Mouse (Mus musculus) embryonic facial prominence, embryonic 12.5 days (tissue): ENCODE data around the gene Col4a4. TPM values are rescaled to one million over a fixed set of nuclear protein-coding genes. Genes with fewer than 3 reads are reported as not detected.

Experiments used
- ATAC-seq: fragments of 200-750 bp; cut with Nextera tagmentation; 2 replicates; pipeline ENCODE4 v1.8.0; 2017; ENCODE audit not compliant: insufficient number of reproducible peaks, insufficient read depth, low FRiP score, low TSS enrichment
- H3K27ac ChIP-seq: fragments of 300-500 bp; sonication (generic); 2 replicates; pipeline ENCODE4 v1.5.1; 2016; ENCODE audit warnings: mild to moderate bottlenecking
- H3K27me3 ChIP-seq: fragments of 300-500 bp; sonication (generic); 2 replicates; pipeline ENCODE4 v1.6.1; 2016; ENCODE audit warnings: mild to moderate bottlenecking, moderate library complexity
- H3K36me3 ChIP-seq: fragments of 300-500 bp; sonication (generic); 2 replicates; pipeline ENCODE4 v1.6.1; 2016; ENCODE audit warnings: mild to moderate bottlenecking
- H3K4me1 ChIP-seq: fragments of 300-500 bp; sonication (generic); 2 replicates; pipeline ENCODE4 v1.6.1; 2016
- H3K4me2 ChIP-seq: fragments of 300-500 bp; sonication (generic); replicated peaks from 2 replicates; pipeline ENCODE4 v1.6.1; 2016; ENCODE audit warnings: mild to moderate bottlenecking, moderate library complexity
- H3K4me3 ChIP-seq: fragments of 300-500 bp; sonication (generic); 2 replicates; pipeline ENCODE4 v1.5.1; 2016; ENCODE audit warnings: mild to moderate bottlenecking
- H3K9ac ChIP-seq: fragments of 300-500 bp; sonication (generic); 2 replicates; pipeline ENCODE4 v1.6.1; 2016; ENCODE audit warnings: mild to moderate bottlenecking, moderate library complexity
- H3K9me3 ChIP-seq: fragments of 300-500 bp; sonication (generic); 2 replicates; pipeline ENCODE4 v1.6.1; 2016; ENCODE audit warnings: mild to moderate bottlenecking, moderate library complexity
- WGBS: fragments of 180-500 bp; shearing (Covaris S2); methylation state at CpG from one replicate; pipeline ENCODE4 v1.1.7; 2016; 5-methylcytosine and 5-hydroxymethylcytosine counted together
- polyA plus RNA-seq: library from polyadenylated mRNA; unstranded; fragments of >200 nt; fragmentation: Nextera tagmentation; extraction: Ambion mirVana; gene quantifications from 2 replicates; pipeline ENCODE4 v1.2.1, GENCODE M21; 2016

Col4a4 gene
- polyA plus RNA-seq, 1 experiment from 2014 or later = 0.14 TPM

DNA sequence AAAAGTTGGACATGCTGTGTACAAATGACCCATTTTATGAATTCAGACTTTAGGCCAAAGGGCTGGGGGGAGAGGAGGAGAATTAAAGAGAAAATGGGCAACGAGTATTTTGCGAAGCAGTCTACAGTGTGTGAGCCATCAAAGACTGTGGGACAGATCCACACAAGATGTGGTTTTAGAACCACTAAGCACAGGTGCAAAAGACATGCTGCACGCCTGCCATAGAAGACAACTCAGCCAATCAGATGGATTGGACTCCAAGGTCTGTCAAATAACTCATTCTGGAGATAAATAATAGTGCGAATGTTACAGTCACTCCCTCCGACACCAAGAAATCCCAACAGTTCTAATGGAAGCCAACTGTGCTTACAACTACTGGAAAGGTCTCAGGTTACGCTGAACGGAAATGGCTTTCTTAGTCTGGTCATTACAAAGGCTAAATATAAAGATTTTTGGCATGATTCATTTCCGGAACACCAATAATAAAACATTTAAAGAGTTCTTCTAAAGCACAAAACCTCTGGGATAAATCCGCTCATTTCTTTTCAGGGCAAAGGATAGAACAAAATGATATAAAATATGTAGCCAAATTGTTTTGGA, 25.5 kb upstream of the Col4a4 start:
- Histone ChIP-seq H3K27me3 (no peaks in the 10 kb centered on the region), H3K27ac (no peak overlapping the region), H3K4me3 (no peak overlapping the region), H3K9ac (no peak overlapping the region), H3K36me3 (no peaks in the 10 kb centered on the region), H3K4me1 (no peaks in the 10 kb centered on the region), H3K4me2 (no peak overlapping the region), H3K9me3 (no peaks in the 10 kb centered on the region)
- no peak for ATAC-seq
- WGBS = 62% methylated on average over 9 of the region's 9 CpGs

- H3K4me2 ChIP-seq = no peak overlapping the region
- no peak overlapping the region for H3K27ac ChIP-seq
- no peaks in the 10 kb centered on the region for H3K27me3 ChIP-seq
- no peak overlapping the region for H3K4me3 ChIP-seq
- H3K4me1 ChIP-seq = no peaks in the 10 kb centered on the region
- H3K36me3 ChIP-seq = no peaks in the 10 kb centered on the region
- ATAC-seq = no peak
- no peaks in the 10 kb centered on the region for H3K9me3 ChIP-seq
- H3K9ac ChIP-seq = no peak overlapping the region
- WGBS = 81% methylated on average over 9 of the region's 9 CpGs
Observed at GRCm38 (mm10) chr1:82608646-82609262, 22.1 kb upstream of the Col4a4 start.

- Histone ChIP-seq H3K9me3 (no peaks in the 10 kb centered on the region), H3K4me1 (no peaks in the 10 kb centered on the region), H3K36me3 (no peaks in the 10 kb centered on the region), H3K4me2 (no peak overlapping the region), H3K27me3 (no peaks in the 10 kb centered on the region), H3K4me3 (no peak overlapping the region), H3K9ac (no peak overlapping the region), H3K27ac (no peak overlapping the region)
- WGBS = 88% methylated on average over 7 of the region's 7 CpGs
- no peak for ATAC-seq
Observed at GRCm38 (mm10) chr1:82605856-82606255, 19.2 kb upstream of the Col4a4 start.

DNA sequence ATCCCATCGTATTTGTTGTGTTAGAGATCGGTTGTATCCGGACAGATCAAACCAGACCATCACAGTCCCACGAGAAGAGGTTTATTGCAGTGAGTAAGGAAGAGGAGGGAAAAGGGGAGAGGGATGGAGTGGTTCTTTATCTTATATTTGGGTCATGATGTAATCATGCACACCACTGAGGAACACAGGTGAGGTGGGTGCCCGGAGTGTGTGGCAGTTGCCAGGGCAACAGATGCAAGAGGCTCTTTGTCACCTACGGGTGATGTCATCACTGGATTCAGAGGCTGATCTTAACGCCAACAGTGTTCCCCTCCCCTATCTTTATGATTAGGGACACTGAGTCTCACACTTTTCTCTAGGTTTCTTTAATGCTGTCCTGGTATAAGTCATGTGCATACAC, 18.7 kb upstream of the Col4a4 start:
- no peak overlapping the region for H3K9ac ChIP-seq
- no peak overlapping the region for H3K27ac ChIP-seq
- no peak for ATAC-seq
- no peak overlapping the region for H3K4me2 ChIP-seq
- no peaks in the 10 kb centered on the region for H3K27me3 ChIP-seq
- H3K4me1 ChIP-seq = no peaks in the 10 kb centered on the region
- 84% methylated on average over 7 of the region's 7 CpGs for WGBS
- no peaks in the 10 kb centered on the region for H3K9me3 ChIP-seq
- no peaks in the 10 kb centered on the region for H3K36me3 ChIP-seq
- no peak overlapping the region for H3K4me3 ChIP-seq

DNA sequence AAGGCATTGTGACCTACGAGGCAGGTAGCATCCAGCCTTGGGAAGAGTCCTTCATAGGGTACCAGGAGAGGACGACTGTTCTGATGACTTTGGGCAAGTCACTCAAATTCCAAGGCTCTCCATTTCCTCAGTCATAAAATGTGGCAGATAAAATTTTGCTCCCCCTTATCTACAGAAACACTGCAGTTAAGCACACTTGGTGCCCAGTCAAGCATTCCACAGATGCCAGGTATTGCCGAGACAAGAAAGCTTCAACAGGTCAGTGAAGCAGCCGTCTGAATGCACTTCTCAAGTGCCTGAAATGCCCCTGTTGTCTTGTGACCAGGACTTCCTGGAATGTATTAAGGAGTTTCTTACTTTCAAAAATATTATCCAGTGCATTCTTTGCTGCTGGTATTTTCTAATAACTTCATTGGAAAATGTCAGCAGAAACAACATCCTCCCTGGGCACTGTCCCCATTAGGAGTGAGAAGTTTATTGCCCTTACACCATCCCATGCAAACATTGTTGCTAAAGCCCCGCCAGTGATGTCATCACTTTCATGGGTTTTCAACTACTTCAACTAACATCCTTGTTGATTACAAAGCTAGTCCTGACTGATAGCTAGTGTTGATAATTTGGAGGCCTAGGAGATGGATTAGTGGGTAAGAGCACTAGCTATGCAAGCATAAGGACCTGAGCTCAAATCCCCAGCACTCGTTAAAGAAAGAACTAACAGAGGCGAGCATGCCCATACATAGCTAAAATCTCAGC, 16.7 kb upstream of the Col4a4 start:
- no peak overlapping the region for H3K4me3 ChIP-seq
- no peaks in the 10 kb centered on the region for H3K36me3 ChIP-seq
- no peaks in the 10 kb centered on the region for H3K27me3 ChIP-seq
- whole genome bisulfite sequencing = 72% methylated on average over 7 of the region's 7 CpGs
- no peak overlapping the region for H3K4me2 ChIP-seq
- H3K4me1 ChIP-seq = no peaks in the 10 kb centered on the region
- no peak overlapping the region for H3K9ac ChIP-seq
- no peak overlapping the region for H3K27ac ChIP-seq
- no peak for ATAC-seq
- no peaks in the 10 kb centered on the region for H3K9me3 ChIP-seq

DNA sequence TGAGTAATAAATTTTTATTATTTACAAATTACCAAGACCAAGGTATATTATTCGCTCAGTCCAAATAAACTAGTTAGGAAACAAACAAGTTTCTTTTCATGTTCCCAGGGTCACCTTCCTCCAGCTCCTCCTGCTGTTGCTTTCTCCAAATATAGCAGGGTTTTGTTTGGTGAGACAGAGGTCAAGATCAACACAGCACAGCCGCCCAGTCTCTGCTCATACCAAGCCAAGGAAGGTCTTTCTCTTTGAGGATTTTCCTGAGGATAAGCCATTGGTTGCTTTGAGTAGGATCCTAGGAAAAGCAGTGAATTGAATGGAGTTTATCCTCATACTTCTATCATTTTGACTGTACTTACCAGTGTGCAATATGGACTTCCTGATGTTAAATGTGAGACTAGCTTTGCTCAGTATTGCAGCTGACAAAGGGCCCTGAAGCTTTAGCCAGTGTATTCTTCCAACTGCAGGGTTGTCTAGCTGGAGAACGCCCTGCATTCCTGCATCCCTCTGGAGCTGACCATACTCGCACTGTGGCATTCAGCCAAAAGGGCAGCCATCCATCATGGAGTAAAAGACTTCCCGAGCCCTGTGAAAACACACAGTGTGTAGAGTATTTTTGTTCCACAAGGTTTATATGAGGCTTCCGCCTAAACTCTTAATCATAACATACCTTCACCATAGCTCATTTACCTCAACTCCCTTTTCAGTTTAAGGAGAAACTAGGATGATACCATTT, 10.4 kb upstream of the Col4a4 start:
- ATAC-seq = no peak
- WGBS = 69% methylated on average over 6 of the region's 6 CpGs
- Histone ChIP-seq H3K9ac (no peak overlapping the region), H3K4me3 (no peak overlapping the region), H3K4me2 (no peak overlapping the region), H3K27ac (no peak overlapping the region), H3K4me1 (no peaks in the 10 kb centered on the region), H3K9me3 (no peaks in the 10 kb centered on the region), H3K36me3 (no peaks in the 10 kb centered on the region), H3K27me3 (no peaks in the 10 kb centered on the region)

DNA sequence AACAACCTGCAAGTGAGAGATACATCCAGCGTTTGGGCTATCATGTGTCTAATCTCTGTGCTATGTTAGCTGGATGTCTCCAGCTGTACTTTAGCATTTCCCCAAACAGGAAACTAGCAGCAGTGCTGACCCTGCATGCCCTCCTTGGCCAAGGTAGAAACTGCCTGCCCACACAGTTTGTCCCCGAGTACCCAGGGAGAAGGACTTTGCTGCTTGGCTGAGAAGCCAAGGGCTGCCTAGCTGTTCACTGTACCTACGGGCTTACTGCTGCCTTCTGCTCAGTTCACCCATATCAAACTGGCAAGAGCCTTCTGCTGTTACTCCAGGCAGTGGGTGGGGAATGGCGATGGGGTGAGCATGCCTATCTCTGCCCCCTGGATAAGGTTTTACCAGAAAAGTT, 3.6 kb upstream of the Col4a4 start:
- ATAC-seq = no peak
- WGBS = 61% methylated on average over 4 of the region's 4 CpGs
- H3K4me3 ChIP-seq = no peak overlapping the region
- no peaks in the 10 kb centered on the region for H3K9me3 ChIP-seq
- peaks cover 19% of the 10 kb centered on the region for H3K27me3 ChIP-seq
- H3K36me3 ChIP-seq = no peaks in the 10 kb centered on the region
- no peak overlapping the region for H3K27ac ChIP-seq
- H3K9ac ChIP-seq = no peak overlapping the region
- H3K4me2 ChIP-seq = no peak overlapping the region
- 0 out of 2 replicates have a peak, but pooled peaks cover 10% of the 10 kb centered on the region for H3K4me1 ChIP-seq

DNA sequence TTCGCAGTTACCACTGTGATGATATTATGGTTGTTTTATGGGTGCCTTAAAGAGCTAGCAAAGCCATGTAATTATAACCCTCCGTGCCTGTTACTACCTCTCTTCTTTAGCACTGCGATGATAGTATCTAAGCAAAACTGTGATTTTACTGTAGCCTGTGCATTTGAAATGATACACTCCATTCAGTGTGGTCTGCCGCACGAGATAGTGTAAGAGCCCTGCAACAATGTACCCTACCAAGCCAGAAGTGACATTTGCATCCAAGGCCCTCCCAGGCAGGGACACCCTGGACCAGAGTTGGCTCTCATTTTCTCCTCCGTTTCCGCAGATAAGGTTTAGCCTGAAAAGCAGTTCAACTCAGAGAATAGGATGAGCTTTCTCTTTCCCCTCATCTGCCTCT, 668 bp downstream of the Col4a4 start:
- no peak for ATAC-seq
- Histone ChIP-seq H3K4me1 (0 out of 2 replicates have a peak, but pooled peaks cover 10% of the 10 kb centered on the region), H3K9ac (no peak overlapping the region), H3K4me2 (0 out of 2 replicates have a peak overlapping the region, but pooled peaks have one; percentile 57), H3K27me3 (peaks cover 26% of the 10 kb centered on the region), H3K9me3 (no peaks in the 10 kb centered on the region), H3K27ac (no peak overlapping the region), H3K36me3 (no peaks in the 10 kb centered on the region), H3K4me3 (no peak overlapping the region)
- WGBS = 66% methylated on average over 7 of the region's 7 CpGs

GRCm38 (mm10) chr1:82578320-82578719, 8.3 kb downstream of the Col4a4 start:
- no peaks in the 10 kb centered on the region for H3K27me3 ChIP-seq
- no peaks in the 10 kb centered on the region for H3K36me3 ChIP-seq
- H3K27ac ChIP-seq = no peak overlapping the region
- WGBS = 75% methylated on average over 4 of the region's 4 CpGs
- no peaks in the 10 kb centered on the region for H3K4me1 ChIP-seq
- no peak overlapping the region for H3K4me2 ChIP-seq
- H3K9ac ChIP-seq = no peak overlapping the region
- H3K4me3 ChIP-seq = no peak overlapping the region
- H3K9me3 ChIP-seq = no peaks in the 10 kb centered on the region
- no peak for ATAC-seq

- no peak overlapping the region for H3K4me3 ChIP-seq
- no peak overlapping the region for H3K9ac ChIP-seq
- no peaks in the 10 kb centered on the region for H3K36me3 ChIP-seq
- H3K27ac ChIP-seq = no peak overlapping the region
- H3K4me1 ChIP-seq = no peaks in the 10 kb centered on the region
- no peak for ATAC-seq
- no peak overlapping the region for H3K4me2 ChIP-seq
- no peaks in the 10 kb centered on the region for H3K27me3 ChIP-seq
- H3K9me3 ChIP-seq = no peaks in the 10 kb centered on the region
- 76% methylated on average over 3 of the region's 3 CpGs for WGBS
Observed at GRCm38 (mm10) chr1:82577915-82578314, 8.7 kb downstream of the Col4a4 start.

DNA sequence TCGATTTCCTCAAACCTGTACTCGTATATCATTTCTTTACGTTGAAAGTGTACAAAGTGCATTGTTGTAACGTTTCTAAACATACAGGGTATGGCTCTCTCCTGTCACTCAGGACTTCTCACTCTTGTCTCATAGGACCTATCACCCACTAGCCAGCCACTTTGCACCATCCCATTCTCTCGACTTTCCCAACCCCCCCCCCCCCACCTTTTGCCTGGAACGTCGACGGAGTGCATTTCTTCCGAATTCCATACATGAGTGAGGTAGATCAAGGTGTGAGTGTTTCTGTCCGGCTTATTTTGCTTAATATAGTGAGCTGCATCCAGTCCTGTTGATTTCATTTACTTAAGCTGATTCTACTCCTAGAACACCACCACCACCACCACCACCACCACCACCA, 9.3 kb downstream of the Col4a4 start:
- WGBS = 89% methylated on average over 10 of the region's 10 CpGs
- no peak for ATAC-seq
- no peaks in the 10 kb centered on the region for H3K36me3 ChIP-seq

More for the DNA sequence above, 9.3 kb downstream of the Col4a4 start:
- no peaks in the 10 kb centered on the region for H3K4me1 ChIP-seq
- H3K27ac ChIP-seq = no peak overlapping the region
- H3K27me3 ChIP-seq = no peaks in the 10 kb centered on the region
- H3K4me3 ChIP-seq = no peak overlapping the region
- no peaks in the 10 kb centered on the region for H3K9me3 ChIP-seq
- no peak overlapping the region for H3K9ac ChIP-seq
- H3K4me2 ChIP-seq = no peak overlapping the region
